Mouse (Mus musculus) layer of hippocampus, postnatal 14 days (tissue): ENCODE results near the gene Mup7. TPM values are rescaled to one million over a fixed set of nuclear protein-coding genes. Genes with fewer than 3 reads are reported as not detected.
"Not testable (repeated sequence)": the region's sequence is repeated elsewhere in the genome, so short reads cannot be mapped to it uniquely, and the experiment has no call there.

Experiments used
- DNase-seq, 2 experiments: peaks; one replicate each; pipeline ENCODE4 v3.0.0; 2021 to 2022; ENCODE audit warnings: low spot score in 2 of 2, mixed read lengths in 1 of 2
- long read RNA-seq, 2 experiments: library from polyadenylated mRNA; stranded (forward); transcript quantifications; one replicate each; pipeline ENCODE4 v2.0.0; 2021
- total RNA-seq, 2 experiments: library from RNA; stranded (reverse); gene quantifications; 2 replicates each; pipeline ENCODE4 v1.2.3; 2021

The Mup7 gene
- not detected for total RNA-seq
- long read RNA-seq, experiment 1 = 0 reads
- long read RNA-seq, experiment 2 = 0 reads

DNA sequence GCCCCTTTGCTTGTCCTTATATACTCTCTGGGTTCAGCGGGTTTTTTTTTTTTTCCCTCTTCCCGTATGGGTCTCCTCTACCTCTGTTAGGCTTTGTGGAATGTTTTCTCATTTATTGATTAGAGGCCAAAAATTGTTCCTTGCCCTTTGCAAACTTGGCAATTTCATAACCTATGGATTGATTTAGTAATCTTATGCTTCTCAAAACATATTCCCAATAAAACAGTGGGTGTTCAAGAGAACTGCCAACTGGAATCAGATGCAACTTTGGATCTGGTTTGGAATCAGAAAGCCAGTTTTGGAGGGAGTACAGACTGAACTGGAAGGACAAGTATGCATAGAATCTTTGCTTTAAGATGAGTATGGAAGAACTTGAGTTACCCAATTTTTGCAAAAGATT lies at the start of gene Mup7:
TSS of gene Mup7 (minus strand) at position 101 of the 400 bp plus-strand sequence.
- DNase-seq = not testable (repeated sequence)

DNA sequence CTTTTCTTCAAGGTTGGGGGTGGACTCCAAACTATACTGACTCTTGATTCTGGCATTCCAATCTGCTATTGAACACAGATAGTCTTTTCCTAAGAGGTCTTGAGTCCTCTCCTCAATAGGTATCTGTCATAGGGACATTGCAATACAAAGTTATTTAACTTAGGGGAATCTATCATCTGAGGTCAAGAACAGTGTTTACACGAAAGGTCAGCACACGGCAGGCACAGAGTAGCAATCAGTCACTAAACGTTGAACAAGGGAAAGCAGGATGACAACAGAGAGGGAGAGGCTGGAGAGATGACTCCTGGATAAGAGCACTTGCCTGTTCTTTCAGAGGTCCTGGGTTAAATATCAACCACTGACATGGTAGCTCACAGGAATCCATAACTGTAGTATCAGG lies 9.6 kb upstream of the Mup7 start:
- not testable (repeated sequence) for DNase-seq

DNA sequence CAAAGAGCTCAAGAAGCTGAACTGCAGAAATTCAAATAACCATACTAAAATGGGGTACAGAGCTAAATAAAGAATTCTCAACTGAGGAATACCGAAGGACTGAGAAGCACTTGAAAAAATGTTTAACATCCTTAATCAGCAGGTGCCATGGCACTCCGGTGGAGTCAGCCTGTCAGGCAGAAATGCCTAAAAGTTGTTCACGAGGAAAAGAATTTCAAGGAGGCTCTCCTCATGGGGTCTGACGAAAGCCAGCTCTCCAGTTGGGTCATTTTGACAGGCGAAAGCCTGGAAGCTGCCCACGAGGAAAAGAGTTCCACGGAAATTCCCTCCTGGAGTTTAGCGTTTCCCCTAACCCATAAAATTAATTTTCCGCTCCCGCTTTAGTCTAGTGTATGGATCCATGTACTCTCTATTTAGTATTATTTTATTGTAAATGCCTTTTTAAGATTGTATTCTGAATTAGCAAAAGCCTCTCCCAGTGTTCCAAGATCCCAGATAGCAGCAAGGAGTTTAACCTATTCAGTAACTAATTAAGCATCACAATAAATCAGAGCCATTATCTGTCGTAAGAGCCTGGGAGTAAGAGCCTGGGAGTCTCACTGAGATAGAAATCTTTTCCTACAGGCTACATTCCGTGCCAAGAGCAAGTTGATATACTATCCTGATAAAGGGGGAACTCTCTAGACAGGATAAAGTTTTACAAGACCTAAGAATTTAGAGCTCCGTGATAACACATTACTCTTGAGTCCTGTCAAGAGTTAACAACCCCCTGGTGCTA lies 40.8 kb downstream of the Mup7 start:
- DNase-seq = not testable (repeated sequence)

DNA sequence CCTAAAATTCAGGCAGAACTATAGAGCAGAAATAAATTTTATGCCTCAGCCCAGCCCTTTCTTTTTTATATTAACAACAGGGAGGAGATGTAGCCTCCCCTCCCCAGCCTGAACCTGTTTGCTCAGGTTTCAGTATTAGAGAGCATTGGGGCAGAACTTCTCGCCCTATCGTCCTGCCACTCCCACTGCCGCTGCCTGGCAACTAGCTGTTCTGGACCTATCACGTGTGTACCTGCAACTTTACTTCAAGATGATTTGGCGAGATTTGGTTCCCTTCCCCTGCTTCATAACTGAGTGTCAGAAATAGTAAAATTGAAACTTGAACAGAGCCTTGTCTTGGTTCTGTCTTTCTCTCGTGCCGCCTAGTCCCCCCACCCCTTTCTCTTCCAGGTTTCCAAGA lies 50.1 kb downstream of the Mup7 start:
- DNase-seq = not testable (repeated sequence)

Other genes starting within 250 kb of the Mup7 start
- gene Slc46a2, start 155.4 kb downstream of the Mup7 start, total RNA-seq = not detected
- gene Mup4, start 109.8 kb downstream of the Mup7 start, total RNA-seq = not detected
- not detected for gene Mup6, start 106.2 kb downstream of the Mup7 start, total RNA-seq
- not detected for gene Mup2, start 83.8 kb upstream of the Mup7 start, total RNA-seq
- gene Mup8, start 152.1 kb upstream of the Mup7 start, total RNA-seq = not detected